Mouse (Mus musculus) MEL (cell line): ENCODE measurements around the gene H2-M5. TPM values are rescaled to one million over a fixed set of nuclear protein-coding genes. Genes with fewer than 3 reads are reported as not detected.
"Not testable (repeated sequence)": the region's sequence is repeated elsewhere in the genome, so short reads cannot be mapped to it uniquely, and the experiment has no call there.

Experiments used
- DNase-seq: peaks from one replicate; pipeline ENCODE4 v3.0.0; 2011; ENCODE audit warnings: low read depth, low spot score
- H3K27ac ChIP-seq: 2 replicates; pipeline ENCODE4 v1.5.1; 2012; ENCODE audit warnings: low read depth, mild to moderate bottlenecking, control low read depth, low read length, moderate library complexity; ENCODE audit not compliant: control insufficient read depth
- H3K27me3 ChIP-seq, 2 experiments: fragments of 150-350 bp in 1 of 2; sonication (generic) in 1 of 2; 2 replicates each; pipeline ENCODE4 v1.6.1; 2012; ENCODE audit warnings: low read length in 2 of 2, mild to moderate bottlenecking in 2 of 2, improper control_type of control experiment in 1 of 2, moderate library complexity in 1 of 2; ENCODE audit not compliant: insufficient read depth in 2 of 2, control insufficient read depth in 1 of 2
- H3K36me3 ChIP-seq, 2 experiments: 2 replicates each; pipeline ENCODE4 v1.6.1; 2012 to 2014; ENCODE audit warnings: low read length in 2 of 2, improper control_type of control experiment in 1 of 2, inconsistent platforms in 1 of 2, mild to moderate bottlenecking in 1 of 2; ENCODE audit not compliant: insufficient read depth in 2 of 2, control insufficient read depth in 1 of 2
- H3K4me1 ChIP-seq, 2 experiments: fragments of 150-350 bp in 1 of 2; sonication (generic) in 1 of 2; 2 replicates each; pipeline ENCODE4 v1.6.1; 2012; ENCODE audit warnings: low read length in 2 of 2, improper control_type of control experiment in 1 of 2, mild to moderate bottlenecking in 1 of 2; ENCODE audit not compliant: insufficient read depth in 2 of 2, control insufficient read depth in 1 of 2
- H3K4me3 ChIP-seq, 2 experiments: fragments of 150-350 bp in 1 of 2; sonication (generic) in 1 of 2; 2 replicates each; pipeline ENCODE4 v1.5.1; 2012; ENCODE audit warnings: low read depth in 2 of 2, low read length in 2 of 2, mild to moderate bottlenecking in 2 of 2, moderate library complexity in 2 of 2, control low read depth in 1 of 2, improper control_type of control experiment in 1 of 2; ENCODE audit not compliant: control insufficient read depth in 1 of 2, insufficient read depth in 1 of 2
- H3K79me2 ChIP-seq: 2 replicates; pipeline ENCODE4 v1.6.1; 2012; ENCODE audit warnings: mild to moderate bottlenecking, low read length, moderate library complexity; ENCODE audit not compliant: control insufficient read depth, poor library complexity, insufficient read depth
- H3K9ac ChIP-seq: 2 replicates; pipeline ENCODE4 v1.6.1; 2012; ENCODE audit warnings: low read depth, mild to moderate bottlenecking, control low read depth, low read length, moderate library complexity; ENCODE audit not compliant: control insufficient read depth, poor library complexity, severe bottlenecking
- H3K9me3 ChIP-seq: fragments of 150-350 bp; sonication (generic); replicated peaks from 2 replicates; pipeline ENCODE4 v1.6.1; 2012; ENCODE audit warnings: mild to moderate bottlenecking, low read length, improper control_type of control experiment, moderate library complexity; ENCODE audit not compliant: insufficient read depth
- CHD1 ChIP-seq: IDR thresholded peaks from 2 replicates; pipeline ENCODE4 v1.6.1; 2012; ENCODE audit warnings: low read depth, mild to moderate bottlenecking, inconsistent platforms, low read length, improper control_type of control experiment
- CHD2 ChIP-seq: IDR thresholded peaks from 2 replicates; pipeline ENCODE4 v1.6.1; 2011; ENCODE audit warnings: low read length, improper control_type of control experiment
- MEF2A ChIP-seq: IDR thresholded peaks from 2 replicates; pipeline ENCODE4 v1.6.1; 2014; ENCODE audit warnings: low read depth, mild to moderate bottlenecking, inconsistent platforms, low read length, improper control_type of control experiment; ENCODE audit not compliant: poor library complexity, insufficient replicate concordance, severe bottlenecking; ENCODE audit errors: extremely low read depth
- MYB ChIP-seq: IDR thresholded peaks from 2 replicates; pipeline ENCODE4 v1.6.1; 2011; ENCODE audit warnings: mild to moderate bottlenecking, low read depth, low read length, improper control_type of control experiment
- POLR2A ChIP-seq, 2 experiments: IDR thresholded peaks; 2 replicates each; pipeline ENCODE4 v1.6.1; 2011 to 2012; ENCODE audit warnings: low read length in 2 of 2, mild to moderate bottlenecking in 2 of 2, control low read depth in 1 of 2, improper control_type of control experiment in 1 of 2, low read depth in 1 of 2, moderate library complexity in 1 of 2; ENCODE audit not compliant: control insufficient read depth in 1 of 2, insufficient read depth in 1 of 2, poor library complexity in 1 of 2
- POLR2AphosphoS2 ChIP-seq: IDR thresholded peaks from 2 replicates; pipeline ENCODE4 v1.6.1; 2011; ENCODE audit warnings: low read length, improper control_type of control experiment
- RAD21 ChIP-seq: IDR thresholded peaks from 2 replicates; pipeline ENCODE4 v1.6.1; 2011; ENCODE audit warnings: mild to moderate bottlenecking, low read depth, low read length, improper control_type of control experiment
- TCF12 ChIP-seq: IDR thresholded peaks from 2 replicates; pipeline ENCODE4 v1.6.1; 2014; ENCODE audit warnings: low read depth, mild to moderate bottlenecking, inconsistent platforms, low read length, improper control_type of control experiment, moderate library complexity
- UBTF ChIP-seq: IDR thresholded peaks from 2 replicates; pipeline ENCODE4 v1.6.1; 2012; ENCODE audit warnings: low read depth, mild to moderate bottlenecking, inconsistent platforms, low read length, improper control_type of control experiment, moderate library complexity, borderline replicate concordance; ENCODE audit not compliant: insufficient read depth
- USF2 ChIP-seq, 2 experiments: IDR thresholded peaks; 2 replicates each; pipeline ENCODE4 v1.6.1; 2011 to 2012; ENCODE audit warnings: improper control_type of control experiment in 2 of 2, low read length in 2 of 2, borderline replicate concordance in 1 of 2, inconsistent platforms in 1 of 2, low read depth in 1 of 2, mild to moderate bottlenecking in 1 of 2; ENCODE audit not compliant: insufficient read depth in 1 of 2
- polyA plus RNA-seq, 2 experiments: library from polyadenylated mRNA; stranded (reverse) in 1 of 2; unstranded in 1 of 2; fragments of >175 nt in 1 of 2; fragments of >200 nt in 1 of 2; gene quantifications; 2 replicates each; pipeline versions ENCODE4 v1.2.1 to v1.2.4; 2012; ENCODE audit warnings: low replicate concordance in 2 of 2, low read depth in 1 of 2; ENCODE audit not compliant: insufficient read length in 2 of 2, insufficient read depth in 1 of 2, missing spikeins in 1 of 2
- total RNA-seq: library from RNA; depleted of rRNA; stranded (reverse); fragments of 300-350 nt; gene quantifications from 2 replicates; pipeline ENCODE4 v1.2.3, GENCODE M21; 2012

Gene H2-M5
- total and polyA plus RNA-seq, 3 experiments: not detected

- TF ChIP-seq CHD1 (no peak), CHD2 (no peak), UBTF (no peak), MEF2A (no peak), POLR2A (IDR thresholded peaks at IDR 0.05; ENCODE audit: control insufficient read depth in 1 of 2, insufficient read depth in 1 of 2, low read depth in 1 of 2, low read length in 2 of 2, poor library complexity in 1 of 2) (no peak), TCF12 (peak; percentile 87), POLR2AphosphoS2 (no peak), RAD21 (no peak)
- TF ChIP-seq, all 39 proteins: peak for 11
Observed at GRCm38 (mm10) chr17:36992336-36993104, 3.2 kb upstream of the H2-M5 start (continued).

- not testable (repeated sequence) for H3K4me1 ChIP-seq, H3K27me3 ChIP-seq
Observed at GRCm38 (mm10) chr17:36990630-36991029, 1.3 kb upstream of the H2-M5 start.

GRCm38 (mm10) chr17:36988475-36988874 lies 862 bp downstream of the H2-M5 start:
- Histone ChIP-seq H3K27ac (no peak overlapping the region), H3K36me3 (peaks cover 0 to 11% of the 10 kb centered on the region in 2 experiments; a peak in 2 of 4 replicates), H3K4me1 (peaks cover 3 to 6% of the 10 kb centered on the region in 2 experiments; a peak in 2 of 4 replicates), H3K9ac (no peak overlapping the region), H3K79me2 (no peaks in the 10 kb centered on the region), H3K9me3 (no peaks in the 10 kb centered on the region), H3K4me3 (no peak overlapping the region), H3K27me3 (peaks cover 0 to 3% of the 10 kb centered on the region in 2 experiments; a peak in 2 of 4 replicates)
- DNase-seq: no peak
- no peak for TF ChIP-seq MYB
- TF ChIP-seq USF2 (IDR thresholded peaks at IDR 0.05; ENCODE audit: borderline replicate concordance in 1 of 2, insufficient read depth in 1 of 2, low read depth in 1 of 2, low read length in 2 of 2): no peak
- TF ChIP-seq CHD1: no peak

More at GRCm38 (mm10) chr17:36990630-36991029, 1.3 kb upstream of the H2-M5 start:
- H3K79me2 ChIP-seq, H3K27ac ChIP-seq, H3K9me3 ChIP-seq, H3K9ac ChIP-seq, H3K4me3 ChIP-seq: not testable (repeated sequence)
- H3K36me3 ChIP-seq: peaks cover 0 to 11% of the 10 kb centered on the region in 2 experiments; a peak in 2 of 4 replicates
- peak; percentile 3 for DNase-seq
